In genomic region chr15:52161089-52161442, GRCm38 (mm10) we compare ENCODE assay signal across 11 mouse cellular contexts.
DNase-seq lines count a peak whose midpoint lies in the region; ATAC-seq and TF ChIP-seq lines count a peak whose summit lies in the region.
"Had no signal": no experiment of that assay in that cellular context is flagged by ENCODE, and none has a peak within 500 bp of the region (broad histone marks: within the 10 kb centered on the region; RNA-seq: fewer than 3 reads in every experiment).

No protein-coding gene starts in this region.

- 11% methylated on average over 3 of the region's 3 CpGs for whole genome bisulfite sequencing in kidney, adult 2 months
- 3% methylated on average over 3 of the region's 3 CpGs for WGBS in forebrain, embryonic 14.5 days
- 11% methylated on average over 3 of the region's 3 CpGs for WGBS in intestine, embryonic 16.5 days
- WGBS in neural tube, embryonic 12.5 days: 16% methylated on average over 3 of the region's 3 CpGs

- no peak for TF ChIP-seq CTCF in kidney, adult 2 months (conservative IDR thresholded peaks at IDR 0.05; ENCODE audit: insufficient read depth, insufficient read length, low read depth, low read length)

- peak; percentile 53 for DNase-seq in kidney, adult 2 months
- no peak for DNase-seq in kidney, postnatal 10 days
- DNase-seq in forebrain, embryonic 14.5 days (ENCODE audit: low spot score): no peak
- no peak for DNase-seq in gastrocnemius, postnatal 25 days
- no peak for DNase-seq in cerebellum, postnatal 25 days
- DNase-seq: thymus, adult 18-20 months had no signal

- H3K4me1 ChIP-seq in kidney, adult 2 months (ENCODE audit: control insufficient read depth, insufficient read depth, low read length): no peaks in the 10 kb centered on the region
- peaks cover 13% of the 10 kb centered on the region for H3K4me1 ChIP-seq in forebrain, embryonic 14.5 days (ENCODE audit: control insufficient read depth, insufficient read depth, low read length)
- peaks cover 6% of the 10 kb centered on the region; the same call in 1 of the 2 replicates for H3K4me1 ChIP-seq in intestine, embryonic 16.5 days (ENCODE audit: control insufficient read depth, insufficient read depth, low read length)
- H3K4me1 ChIP-seq in neural tube, embryonic 12.5 days: peaks cover 11% of the 10 kb centered on the region

- no peaks in the 10 kb centered on the region for H3K9me3 ChIP-seq in forebrain, embryonic 14.5 days (replicated peaks; ENCODE audit: control insufficient read depth, low read length)
- H3K9me3 ChIP-seq in intestine, embryonic 16.5 days (ENCODE audit: control insufficient read depth, low read length): no peaks in the 10 kb centered on the region
- no peaks in the 10 kb centered on the region for H3K9me3 ChIP-seq in neural tube, embryonic 12.5 days
- H3K9me3 ChIP-seq: embryonic facial prominence, embryonic 15.5 days; megakaryocyte, embryonic 14.5 days had no signal

- no peak overlapping the region for H3K27ac ChIP-seq in kidney, adult 2 months (ENCODE audit: insufficient read depth, low read depth, low read length)
- H3K27ac ChIP-seq in forebrain, embryonic 14.5 days (ENCODE audit: low read depth, low read length): peak overlapping the region; percentile 23; the same call in 1 of the 2 replicates
- no peak overlapping the region for H3K27ac ChIP-seq in intestine, embryonic 16.5 days (ENCODE audit: low read length)
- no peak overlapping the region for H3K27ac ChIP-seq in neural tube, embryonic 12.5 days

- 0 out of 2 replicates have a peak overlapping the region, but pooled peaks have one; percentile 40 for H3K4me2 ChIP-seq in forebrain, embryonic 14.5 days (ENCODE audit: low read length)
- no peak overlapping the region for H3K4me2 ChIP-seq in intestine, embryonic 16.5 days (ENCODE audit: low read depth, low read length)
- H3K4me2 ChIP-seq in neural tube, embryonic 12.5 days (replicated peaks): no peak overlapping the region

- H3K27me3 ChIP-seq in kidney, adult 2 months (replicated peaks; ENCODE audit: control insufficient read depth, insufficient read depth, low read length): no peaks in the 10 kb centered on the region
- no peaks in the 10 kb centered on the region for H3K27me3 ChIP-seq in forebrain, embryonic 14.5 days (replicated peaks; ENCODE audit: control insufficient read depth, insufficient read depth, low read length)
- H3K27me3 ChIP-seq in intestine, embryonic 16.5 days (replicated peaks; ENCODE audit: control insufficient read depth, insufficient read depth, low read length): no peaks in the 10 kb centered on the region
- H3K27me3 ChIP-seq in neural tube, embryonic 12.5 days (replicated peaks): no peaks in the 10 kb centered on the region
- H3K27me3 ChIP-seq: embryonic facial prominence, embryonic 15.5 days had no signal

- no peaks in the 10 kb centered on the region for H3K36me3 ChIP-seq in kidney, adult 2 months (ENCODE audit: control insufficient read depth, insufficient read depth, low read length)
- H3K36me3 ChIP-seq in forebrain, embryonic 14.5 days (ENCODE audit: control insufficient read depth, insufficient read depth, low read length): no peaks in the 10 kb centered on the region
- no peaks in the 10 kb centered on the region for H3K36me3 ChIP-seq in intestine, embryonic 16.5 days (ENCODE audit: control insufficient read depth, insufficient read depth, low read length)
- no peaks in the 10 kb centered on the region for H3K36me3 ChIP-seq in neural tube, embryonic 12.5 days
- H3K36me3 ChIP-seq: embryonic facial prominence, embryonic 15.5 days had no signal

- ATAC-seq in forebrain, embryonic 14.5 days: peak; percentile 42
- ATAC-seq in intestine, embryonic 16.5 days: peak; percentile 62
- ATAC-seq in neural tube, embryonic 12.5 days (ENCODE audit: low FRiP score, low read depth): peak; percentile 30
- no peak for ATAC-seq in frontal cortex, adult (ENCODE audit: low TSS enrichment)

- H3K4me3 ChIP-seq in kidney, adult 2 months (ENCODE audit: insufficient read depth, low read depth, low read length): no peak overlapping the region
- no peak overlapping the region for H3K4me3 ChIP-seq in forebrain, embryonic 14.5 days (ENCODE audit: low read depth, low read length)
- no peak overlapping the region for H3K4me3 ChIP-seq in intestine, embryonic 16.5 days (ENCODE audit: low read length)
- H3K4me3 ChIP-seq in neural tube, embryonic 12.5 days: no peak overlapping the region

- H3K9ac ChIP-seq in forebrain, embryonic 14.5 days (ENCODE audit: low read length): no peak overlapping the region
- no peak overlapping the region for H3K9ac ChIP-seq in intestine, embryonic 16.5 days (ENCODE audit: low read depth, low read length)
- no peak overlapping the region for H3K9ac ChIP-seq in neural tube, embryonic 12.5 days
- H3K9ac ChIP-seq: embryonic facial prominence, embryonic 15.5 days had no signal

- no peak for TF ChIP-seq POLR2A in kidney, adult 2 months (IDR thresholded peaks at IDR 0.05; ENCODE audit: low read depth, low read length)
